Mouse (Mus musculus) spleen, adult 12 weeks (tissue): ENCODE results near the gene Acsbg2.
"Not testable (repeated sequence)": the region's sequence is repeated elsewhere in the genome, so short reads cannot be mapped to it uniquely, and the experiment has no call there.

ENCODE experiments used
- DNase-seq: peaks from one replicate; pipeline ENCODE4 v3.0.0; 2022; ENCODE audit warnings: low spot score

Acsbg2 gene

GRCm38 (mm10) chr17:56874237-56874636, at the start of gene Acsbg2:
Gene Acsbg2 (minus strand): TSS chr17:56874447.
- no peak for DNase-seq

GRCm38 (mm10) chr17:56919725-56920124, 45.5 kb upstream of the Acsbg2 start:
- no peak for DNase-seq

GRCm38 (mm10) chr17:56917166-56917565, 42.9 kb upstream of the Acsbg2 start:
- DNase-seq = no peak

- DNase-seq = no peak
Observed at GRCm38 (mm10) chr17:56913444-56913843, 39.2 kb upstream of the Acsbg2 start.

- DNase-seq = no peak
Observed at GRCm38 (mm10) chr17:56913023-56913422, 38.8 kb upstream of the Acsbg2 start.

GRCm38 (mm10) chr17:56909764-56910163, 35.5 kb upstream of the Acsbg2 start:
- not testable (repeated sequence) for DNase-seq

GRCm38 (mm10) chr17:56907887-56908286, 33.6 kb upstream of the Acsbg2 start:
- no peak for DNase-seq

GRCm38 (mm10) chr17:56907096-56907495, 32.8 kb upstream of the Acsbg2 start:
- no peak for DNase-seq

- DNase-seq = no peak
Observed at GRCm38 (mm10) chr17:56906166-56906565, 31.9 kb upstream of the Acsbg2 start.

GRCm38 (mm10) chr17:56902698-56903097, 28.5 kb upstream of the Acsbg2 start:
- DNase-seq = no peak

GRCm38 (mm10) chr17:56897630-56898195, 23.5 kb upstream of the Acsbg2 start:
- peak; percentile 53 for DNase-seq

GRCm38 (mm10) chr17:56896513-56897129, 22.4 kb upstream of the Acsbg2 start:
- no peak for DNase-seq

- no peak for DNase-seq
Observed at GRCm38 (mm10) chr17:56895368-56895918, 21.2 kb upstream of the Acsbg2 start.

- no peak for DNase-seq
Observed at GRCm38 (mm10) chr17:56890018-56890417, 15.8 kb upstream of the Acsbg2 start.

GRCm38 (mm10) chr17:56888050-56888449, 13.8 kb upstream of the Acsbg2 start:
- DNase-seq = no peak

GRCm38 (mm10) chr17:56884809-56885208, 10.6 kb upstream of the Acsbg2 start:
- DNase-seq = no peak

GRCm38 (mm10) chr17:56884331-56884730, 10.1 kb upstream of the Acsbg2 start:
- DNase-seq = no peak

GRCm38 (mm10) chr17:56883612-56884011, 9.4 kb upstream of the Acsbg2 start:
- no peak for DNase-seq

- no peak for DNase-seq
Observed at GRCm38 (mm10) chr17:56877426-56877825, 3.2 kb upstream of the Acsbg2 start.

GRCm38 (mm10) chr17:56876981-56877380, 2.7 kb upstream of the Acsbg2 start:
- no peak for DNase-seq

GRCm38 (mm10) chr17:56876465-56876864, 2.2 kb upstream of the Acsbg2 start:
- DNase-seq = no peak

GRCm38 (mm10) chr17:56874936-56875651, 847 bp upstream of the Acsbg2 start, which contains the start of gene 1700061G19Rik:
Gene 1700061G19Rik (plus strand): TSS chr17:56875477.
- no peak for DNase-seq

GRCm38 (mm10) chr17:56872512-56872911, 1.7 kb downstream of the Acsbg2 start:
- DNase-seq = no peak
